Mouse (Mus musculus): ENCODE data around the gene B4galt7. TPM values are rescaled to one million over a fixed set of nuclear protein-coding genes. Genes with fewer than 3 reads are reported as not detected.

Gene B4galt7
- polyA plus RNA-seq, 1 experiment = 22.2 TPM

DNA sequence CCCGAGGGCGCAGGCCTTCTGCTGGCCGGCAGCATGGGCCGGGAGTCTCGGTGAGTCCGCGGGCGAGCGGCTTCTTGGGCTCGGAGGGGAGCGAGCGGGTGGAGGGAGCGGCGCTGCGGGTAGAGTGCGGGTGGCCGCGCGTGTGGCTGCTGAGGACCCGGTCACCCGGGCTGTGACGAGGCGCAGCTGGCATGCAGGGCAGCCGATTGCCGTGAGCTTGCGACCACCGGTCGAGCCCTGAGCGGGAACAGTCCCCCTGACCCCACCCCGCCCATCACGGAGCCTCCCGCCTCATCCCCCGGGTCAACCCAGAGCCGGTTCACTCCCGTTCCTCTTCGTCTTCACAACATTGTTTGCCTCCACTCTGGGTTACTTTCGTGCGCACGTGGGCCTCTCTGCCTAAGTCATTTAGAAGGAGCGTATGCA, 35.5 kb downstream of the B4galt7 start:
- no peak for TF ChIP-seq GATA1 (IDR thresholded peaks at IDR 0.05; ENCODE audit: low read length)

DNA sequence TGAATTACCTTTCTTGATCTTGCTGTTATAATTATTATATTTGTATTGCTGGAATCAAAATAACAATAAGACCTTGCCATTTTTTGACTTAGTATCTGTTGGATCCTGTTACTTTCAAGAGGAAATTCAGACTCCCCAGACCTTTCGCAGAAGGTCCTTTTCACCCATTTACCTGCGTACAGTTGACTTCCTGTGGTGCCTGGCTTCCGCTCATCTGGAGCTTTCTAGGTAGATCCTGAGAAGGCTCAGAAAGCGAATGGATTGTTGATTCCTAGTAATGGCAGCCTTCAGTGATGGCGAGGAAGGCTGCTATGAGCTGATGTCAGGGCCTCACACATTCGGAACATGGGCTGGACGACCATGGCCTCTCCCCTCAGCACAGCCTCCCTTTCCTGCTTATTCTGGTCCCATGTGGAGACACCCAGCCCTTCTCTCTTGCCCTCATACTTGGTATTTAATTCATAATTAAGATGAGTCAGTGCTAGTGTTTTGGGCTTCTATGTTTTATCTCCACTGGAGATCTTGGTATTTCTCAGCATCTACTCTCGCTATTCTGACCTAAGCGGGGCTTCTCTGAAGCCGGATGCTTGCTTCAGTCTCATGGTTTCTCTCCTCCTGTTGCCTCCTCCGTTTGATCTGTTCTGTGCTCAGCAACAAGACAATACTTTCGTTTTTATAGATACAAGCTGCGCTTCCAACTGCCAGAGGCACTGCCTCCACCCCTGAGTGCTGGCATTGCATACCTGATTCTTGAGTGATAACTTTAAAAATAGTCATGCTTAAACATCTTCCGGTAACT, 36.7 kb downstream of the B4galt7 start:
- peak; percentile 38 for TF ChIP-seq GATA1 (IDR thresholded peaks at IDR 0.05; ENCODE audit: low read length)

DNA sequence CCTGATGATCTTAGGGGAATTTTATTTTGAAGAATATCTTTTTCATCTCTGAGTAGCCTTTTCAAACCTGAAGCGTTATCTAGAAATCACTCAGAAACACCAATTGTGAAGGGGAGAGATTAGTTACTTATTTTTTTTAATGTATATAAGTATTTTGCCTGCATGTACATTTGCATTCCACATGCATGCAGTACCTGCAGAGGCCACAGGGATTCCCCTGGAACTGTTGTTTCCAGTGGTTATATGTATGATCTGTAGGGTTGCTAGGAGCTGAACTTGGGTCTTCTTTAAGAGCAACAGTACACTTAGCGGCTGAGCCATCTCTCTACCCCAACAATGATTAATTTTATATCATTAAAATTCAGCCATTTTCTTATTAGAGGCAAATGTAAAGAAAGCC, 44.8 kb downstream of the B4galt7 start:
- TF ChIP-seq GATA1 (IDR thresholded peaks at IDR 0.05; ENCODE audit: low read length) = no peak

DNA sequence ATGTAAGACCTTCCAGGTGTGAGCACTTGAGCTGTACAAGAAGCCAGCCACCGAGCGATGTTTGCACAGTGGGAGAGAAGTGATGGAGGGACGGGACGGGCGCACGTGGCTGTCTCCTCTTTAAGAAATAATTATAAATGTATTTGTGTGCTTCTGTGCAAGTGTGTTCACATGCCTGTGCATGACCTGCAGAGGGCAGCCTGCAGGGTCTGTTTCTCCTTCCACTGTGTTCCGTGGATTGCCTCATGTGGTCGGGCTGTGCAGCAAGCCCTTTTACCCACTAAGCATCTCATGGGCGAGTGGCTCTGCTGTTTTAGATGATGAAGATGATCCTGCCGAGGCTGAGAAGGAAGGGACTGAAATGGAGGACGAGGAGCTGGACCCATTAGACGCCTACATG, 50.4 kb downstream of the B4galt7 start:
- no peak for TF ChIP-seq GATA1 (IDR thresholded peaks at IDR 0.05; ENCODE audit: low read length)

DNA sequence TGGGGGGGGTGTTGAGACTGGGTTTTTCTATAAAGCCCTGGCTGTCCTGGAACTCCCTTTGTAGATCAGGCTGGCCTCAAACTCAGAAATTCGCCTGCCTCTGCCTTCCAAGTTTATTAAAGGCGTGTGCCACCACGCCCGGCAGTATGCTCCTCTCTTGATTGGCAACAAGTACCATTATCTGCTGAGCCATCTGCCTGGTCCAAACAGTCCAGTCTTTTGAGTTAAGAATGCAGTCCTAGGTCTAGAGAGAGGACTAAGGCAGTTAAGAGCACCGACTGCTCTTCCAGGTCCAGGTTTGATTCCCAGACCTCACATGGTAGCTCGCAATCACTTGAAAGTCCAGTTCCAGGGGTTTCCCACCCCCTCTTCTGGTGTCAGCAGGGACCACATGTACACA, 51.3 kb downstream of the B4galt7 start:
- no peak for TF ChIP-seq GATA1 (IDR thresholded peaks at IDR 0.05; ENCODE audit: low read length)

Other genes starting within 250 kb of the B4galt7 start
- 64.6 and 99.2 TPM in 2 replicates for gene Lman2, start 237.1 kb upstream of the B4galt7 start, polyA plus RNA-seq (2012)
- gene Rgs14, start 230.2 kb upstream of the B4galt7 start, polyA plus RNA-seq (2012) = 3.2 and 3.4 TPM in 2 replicates
- not detected in 2 replicates for gene Slc34a1, start 201.7 kb upstream of the B4galt7 start, polyA plus RNA-seq (2012)
- gene Pfn3, start 184.7 kb upstream of the B4galt7 start, polyA plus RNA-seq (2012) = not detected in 2 replicates
- gene F12, start 173.1 kb upstream of the B4galt7 start, polyA plus RNA-seq (2012) = not detected in 2 replicates
- 82.8 and 89.1 TPM in 2 replicates for gene Grk6, start 154.8 kb upstream of the B4galt7 start, polyA plus RNA-seq (2012)
- 4.6 and 6.8 TPM in 2 replicates for gene Prr7, start 135.6 kb upstream of the B4galt7 start, polyA plus RNA-seq (2012)
- 0.03 TPM in 1 of 2 replicates, not detected in the other for gene Dbn1, start 111.8 kb upstream of the B4galt7 start, polyA plus RNA-seq (2012)
- 65.8 and 78.9 TPM in 2 replicates for gene Pdlim7, start 86.2 kb upstream of the B4galt7 start, polyA plus RNA-seq (2012)
- 1.1 and 1.3 TPM in 2 replicates for gene Dok3, start 70.6 kb upstream of the B4galt7 start, polyA plus RNA-seq (2012)
- 82.6 and 88.1 TPM in 2 replicates for gene Ddx41, start 63.2 kb upstream of the B4galt7 start, polyA plus RNA-seq (2012)
- 47.5 and 48.5 TPM in 2 replicates for gene Fam193b, start 28.8 kb upstream of the B4galt7 start, polyA plus RNA-seq (2012)
- gene Tmed9, start 26.2 kb upstream of the B4galt7 start, polyA plus RNA-seq (2012) = 180 and 194 TPM in 2 replicates
- 27.0 and 31.7 TPM in 2 replicates for gene Caml, start 23.1 kb downstream of the B4galt7 start, polyA plus RNA-seq (2012)
- 40.6 and 42.0 TPM in 2 replicates for gene Ddx46, start 35.1 kb downstream of the B4galt7 start, polyA plus RNA-seq (2012)
- gene B230219D22Rik, start 93.2 kb downstream of the B4galt7 start, polyA plus RNA-seq (2012) = 19.5 and 22.1 TPM in 2 replicates
- 17.7 and 21.8 TPM in 2 replicates for gene Txndc15, start 114.8 kb downstream of the B4galt7 start, polyA plus RNA-seq (2012)
- 44.8 and 62.5 TPM in 2 replicates for gene Pcbd2, start 127.5 kb downstream of the B4galt7 start, polyA plus RNA-seq (2012)
- gene Catsper3, start 184.7 kb downstream of the B4galt7 start, polyA plus RNA-seq (2012) = not detected in 2 replicates
- gene Pitx1, start 236.3 kb downstream of the B4galt7 start, polyA plus RNA-seq (2012) = not detected in 2 replicates

Data from G1E-ER4 (cell line).